Mouse (Mus musculus) testis, adult 2 months (tissue): ENCODE measurements around the gene Ntrk2.

Experiments
- CTCF ChIP-seq: fragments of 200-500 bp; IDR thresholded peaks from 2 replicates; pipeline ENCODE4 v1.5.1; 2012; ENCODE audit warnings: low read depth, mild to moderate bottlenecking, inconsistent platforms, low read length, moderate library complexity; ENCODE audit not compliant: control insufficient read depth, insufficient read depth, insufficient replicate concordance
- POLR2A ChIP-seq: fragments of 200-500 bp; IDR thresholded peaks from 2 replicates; pipeline ENCODE4 v1.6.1; 2012; ENCODE audit warnings: low read depth, mild to moderate bottlenecking, inconsistent platforms, low read length, moderate library complexity; ENCODE audit not compliant: control insufficient read depth

- TF ChIP-seq CTCF (no peak), POLR2A (no peak)
Observed at GRCm38 (mm10) chr13:58831999-58832398, 25.6 kb downstream of the Ntrk2 start.
